Mouse (Mus musculus): Measurements from ENCODE around the gene Fbxl18. TPM values are rescaled to one million over a fixed set of nuclear protein-coding genes. Genes with fewer than 3 reads are reported as not detected.

The Fbxl18 gene
- polyA plus RNA-seq (2014; fragmentation: Nextera tagmentation; extraction: Ambion mirVana), result 10.3 and 10.8 TPM in 2 replicates

DNA sequence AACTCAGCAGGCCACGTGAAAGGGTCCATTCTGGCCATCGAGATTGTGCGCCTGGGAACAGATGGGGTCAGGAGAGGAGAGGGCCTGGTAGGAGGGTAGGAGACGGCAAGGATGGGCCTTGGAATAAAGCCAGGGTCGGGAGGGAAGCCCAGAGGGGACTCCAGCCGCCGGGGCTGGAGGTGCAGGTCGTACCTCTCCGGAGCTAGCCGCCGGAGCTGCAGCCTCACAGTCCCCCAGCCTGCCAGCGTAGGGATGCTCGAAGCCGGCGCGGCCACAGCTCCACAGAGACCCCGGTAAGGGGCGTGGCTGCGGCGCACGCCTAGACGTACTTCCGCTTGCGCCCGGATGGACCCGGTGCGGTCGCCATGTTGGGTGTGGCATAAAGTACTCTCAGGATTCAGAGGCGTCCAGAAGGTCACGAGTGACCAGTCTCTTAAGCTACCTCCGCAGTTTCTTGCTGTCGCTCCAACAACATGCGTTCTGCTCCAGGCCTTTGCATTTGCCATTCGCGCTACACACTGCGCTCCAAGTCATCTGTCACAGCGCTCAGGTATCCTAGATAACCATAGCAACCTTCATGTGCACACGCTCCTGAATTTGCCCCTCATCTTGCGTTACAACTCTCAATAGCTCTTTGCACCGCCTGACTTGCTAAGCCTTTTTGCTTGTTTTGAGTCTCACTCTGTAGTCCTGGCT is at the start of gene Fbxl18:
Gene Fbxl18 (minus strand): TSS at position 504 of the 696 bp plus-strand sequence.
- H3K9me3 ChIP-seq (ENCODE audit: control insufficient read depth, low read length), result no peaks in the 10 kb centered on the region
- under 1% methylated on average over 40 of the region's 40 CpGs for WGBS
- peak within 1 kb of the TSS; percentile 79 for H3K4me3 ChIP-seq (ENCODE audit: low read depth, low read length)
- peak within 1 kb of the TSS; percentile 30; the same call in 1 of the 2 replicates for H3K27ac ChIP-seq (ENCODE audit: low read depth)
- DNase-seq (ENCODE audit: low spot score) (peak; percentile 95), ATAC-seq (replicated peaks; ENCODE audit: low FRiP score, low TSS enrichment, low read depth) (peak; percentile 90)
- H3K9ac ChIP-seq (ENCODE audit: low read length), result peak within 1 kb of the TSS; percentile 72
- peaks cover 14% of the 10 kb centered on the region for H3K4me1 ChIP-seq (replicated peaks; ENCODE audit: control insufficient read depth, insufficient read depth, low read length)
- H3K36me3 ChIP-seq (ENCODE audit: control insufficient read depth, insufficient read depth, low read length), result peaks cover 17% of the 10 kb centered on the region
- H3K27me3 ChIP-seq (replicated peaks; ENCODE audit: control insufficient read depth, insufficient read depth, low read length), result no peaks in the 10 kb centered on the region
- H3K4me2 ChIP-seq (ENCODE audit: low read length), result peak within 1 kb of the TSS; percentile 92

GRCm38 (mm10) chr5:142940393-142940792 is 45.2 kb upstream of the Fbxl18 start:
- no peak for ATAC-seq (replicated peaks; ENCODE audit: low FRiP score, low TSS enrichment, low read depth)
- DNase-seq (ENCODE audit: low spot score), result no peak
- Histone ChIP-seq H3K4me1 (replicated peaks; ENCODE audit: control insufficient read depth, insufficient read depth, low read length) (no peaks in the 10 kb centered on the region), H3K27ac (ENCODE audit: low read depth) (no peak overlapping the region), H3K4me3 (ENCODE audit: low read depth, low read length) (no peak overlapping the region), H3K36me3 (ENCODE audit: control insufficient read depth, insufficient read depth, low read length) (no peaks in the 10 kb centered on the region), H3K4me2 (ENCODE audit: low read length) (no peak overlapping the region), H3K27me3 (replicated peaks; ENCODE audit: control insufficient read depth, insufficient read depth, low read length) (no peaks in the 10 kb centered on the region), H3K9me3 (ENCODE audit: control insufficient read depth, low read length) (no peaks in the 10 kb centered on the region), H3K9ac (ENCODE audit: low read length) (no peak overlapping the region)
- 67% methylated on average over 2 of the region's 2 CpGs for WGBS

DNA sequence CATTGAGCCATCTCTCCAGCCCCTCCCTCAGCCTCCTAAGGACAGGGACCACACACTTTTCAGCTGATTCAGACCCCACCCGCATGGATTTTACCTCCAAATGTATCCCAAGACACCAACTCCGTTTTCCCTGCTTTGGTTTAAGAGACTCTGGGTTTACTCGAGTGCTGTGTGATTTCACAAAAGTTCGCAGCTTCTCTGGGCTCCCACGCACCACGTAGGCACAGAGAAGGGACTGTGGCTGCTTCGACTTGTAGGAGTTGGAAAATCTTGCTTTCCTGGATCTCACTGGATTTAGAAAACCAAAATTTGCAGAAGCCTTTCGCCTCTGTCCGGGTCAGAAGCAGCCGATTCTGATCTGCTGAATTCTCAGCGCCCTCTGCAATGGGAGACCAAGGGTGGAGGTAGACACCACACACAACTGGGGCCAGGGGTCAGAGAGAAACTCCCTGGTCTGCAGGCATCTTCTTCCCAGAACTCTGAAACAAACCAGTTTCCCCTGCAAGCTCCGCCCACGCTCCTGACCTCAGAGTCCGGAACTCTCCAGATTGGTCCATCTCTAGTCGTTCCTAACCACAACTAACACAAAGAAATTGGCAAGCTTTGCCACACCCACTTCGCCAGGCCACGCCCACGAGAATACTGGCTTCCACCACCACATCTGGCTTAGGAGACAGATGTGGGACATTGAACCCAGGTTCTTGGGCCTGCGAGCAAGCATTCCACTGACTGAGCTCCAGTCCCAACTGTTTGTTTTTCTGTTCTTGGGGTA is 42.9 kb upstream of the Fbxl18 start:
- Histone ChIP-seq H3K4me2 (ENCODE audit: low read length) (no peak overlapping the region), H3K27ac (ENCODE audit: low read depth) (no peak overlapping the region), H3K9me3 (ENCODE audit: control insufficient read depth, low read length) (no peaks in the 10 kb centered on the region), H3K4me1 (replicated peaks; ENCODE audit: control insufficient read depth, insufficient read depth, low read length) (no peaks in the 10 kb centered on the region), H3K4me3 (ENCODE audit: low read depth, low read length) (no peak overlapping the region), H3K36me3 (ENCODE audit: control insufficient read depth, insufficient read depth, low read length) (no peaks in the 10 kb centered on the region), H3K9ac (ENCODE audit: low read length) (no peak overlapping the region), H3K27me3 (replicated peaks; ENCODE audit: control insufficient read depth, insufficient read depth, low read length) (no peaks in the 10 kb centered on the region)
- peak; percentile 58 for DNase-seq (ENCODE audit: low spot score)
- WGBS, result 30% methylated on average over 19 of the region's 19 CpGs
- no peak for ATAC-seq (replicated peaks; ENCODE audit: low FRiP score, low TSS enrichment, low read depth)

GRCm38 (mm10) chr5:142936336-142936719 is 41.1 kb upstream of the Fbxl18 start:
- H3K36me3 ChIP-seq (ENCODE audit: control insufficient read depth, insufficient read depth, low read length), result no peaks in the 10 kb centered on the region
- 4% methylated on average over 17 of the region's 17 CpGs for WGBS
- peak; percentile 14 for ATAC-seq (replicated peaks; ENCODE audit: low FRiP score, low TSS enrichment, low read depth)
- no peaks in the 10 kb centered on the region for H3K4me1 ChIP-seq (replicated peaks; ENCODE audit: control insufficient read depth, insufficient read depth, low read length)
- H3K27me3 ChIP-seq (replicated peaks; ENCODE audit: control insufficient read depth, insufficient read depth, low read length), result no peaks in the 10 kb centered on the region
- 0 out of 2 replicates have a peak overlapping the region, but pooled peaks have one; percentile 8 for H3K9ac ChIP-seq (ENCODE audit: low read length)
- H3K27ac ChIP-seq (ENCODE audit: low read depth), result no peak overlapping the region; the same call in 1 of the 2 replicates
- H3K9me3 ChIP-seq (ENCODE audit: control insufficient read depth, low read length), result no peaks in the 10 kb centered on the region
- no peak overlapping the region for H3K4me3 ChIP-seq (ENCODE audit: low read depth, low read length)
- H3K4me2 ChIP-seq (ENCODE audit: low read length), result peak overlapping the region; percentile 32
- peak; percentile 95 for DNase-seq (ENCODE audit: low spot score)

DNA sequence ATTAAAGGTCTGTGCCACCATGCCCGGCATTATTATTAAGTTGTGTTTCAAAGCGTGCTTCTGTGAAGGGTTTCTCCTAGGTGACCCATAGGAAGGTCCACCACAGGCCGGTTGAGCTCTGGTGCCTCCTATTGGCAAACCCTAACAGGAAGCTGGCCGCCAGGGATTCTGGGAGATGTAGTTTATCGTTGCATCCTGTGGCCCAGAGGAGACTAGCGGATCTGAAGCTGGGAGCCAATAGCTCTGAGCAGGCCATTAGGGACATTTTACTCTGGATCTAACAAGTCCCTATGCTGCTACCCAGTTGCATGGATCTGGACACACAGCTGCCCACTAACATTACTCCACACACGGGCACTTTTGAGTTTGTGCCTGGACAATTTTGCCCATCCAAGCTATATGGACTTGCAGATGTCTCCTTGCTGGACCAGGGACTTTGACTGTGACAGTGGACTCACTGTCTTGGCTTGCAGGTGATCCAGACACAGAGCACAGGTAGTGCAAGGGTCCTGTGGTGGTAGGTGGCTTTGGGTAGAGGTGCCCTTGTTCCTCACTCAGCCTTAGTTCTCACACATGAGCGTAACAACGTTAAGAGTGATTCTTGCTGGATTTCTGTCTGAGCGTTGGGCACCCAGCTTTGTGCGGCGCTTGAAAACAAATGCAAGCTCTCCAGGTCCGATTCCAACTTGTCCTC is 40.6 kb upstream of the Fbxl18 start:
- Histone ChIP-seq H3K4me2 (ENCODE audit: low read length) (peak overlapping the region; percentile 32), H3K36me3 (ENCODE audit: control insufficient read depth, insufficient read depth, low read length) (no peaks in the 10 kb centered on the region), H3K4me3 (ENCODE audit: low read depth, low read length) (no peak overlapping the region), H3K9ac (ENCODE audit: low read length) (0 out of 2 replicates have a peak overlapping the region, but pooled peaks have one; percentile 8), H3K27me3 (replicated peaks; ENCODE audit: control insufficient read depth, insufficient read depth, low read length) (no peaks in the 10 kb centered on the region), H3K4me1 (replicated peaks; ENCODE audit: control insufficient read depth, insufficient read depth, low read length) (no peaks in the 10 kb centered on the region), H3K27ac (ENCODE audit: low read depth) (no peak overlapping the region; the same call in 1 of the 2 replicates), H3K9me3 (ENCODE audit: control insufficient read depth, low read length) (no peaks in the 10 kb centered on the region)
- ATAC-seq (replicated peaks; ENCODE audit: low FRiP score, low TSS enrichment, low read depth) (peak; percentile 32; the same call in 1 of the 2 replicates), DNase-seq (ENCODE audit: low spot score) (peak; percentile 74)
- WGBS, result 25% methylated on average over 13 of the region's 13 CpGs

- Histone ChIP-seq H3K4me1 (replicated peaks; ENCODE audit: control insufficient read depth, insufficient read depth, low read length) (peaks cover 10% of the 10 kb centered on the region; the same call in 1 of the 2 replicates), H3K9me3 (ENCODE audit: control insufficient read depth, low read length) (no peaks in the 10 kb centered on the region), H3K27me3 (replicated peaks; ENCODE audit: control insufficient read depth, insufficient read depth, low read length) (no peaks in the 10 kb centered on the region), H3K9ac (ENCODE audit: low read length) (no peak overlapping the region), H3K36me3 (ENCODE audit: control insufficient read depth, insufficient read depth, low read length) (no peaks in the 10 kb centered on the region), H3K4me2 (ENCODE audit: low read length) (no peak overlapping the region), H3K27ac (ENCODE audit: low read depth) (no peak overlapping the region), H3K4me3 (ENCODE audit: low read depth, low read length) (no peak overlapping the region)
- 74% methylated on average over 8 of the region's 8 CpGs for WGBS
- DNase-seq (ENCODE audit: low spot score), result no peak
- no peak for ATAC-seq (replicated peaks; ENCODE audit: low FRiP score, low TSS enrichment, low read depth)
Measured at GRCm38 (mm10) chr5:142932731-142933130, 37.5 kb upstream of the Fbxl18 start.

GRCm38 (mm10) chr5:142932084-142932685 is 37.0 kb upstream of the Fbxl18 start:
- Histone ChIP-seq H3K27me3 (replicated peaks; ENCODE audit: control insufficient read depth, insufficient read depth, low read length) (no peaks in the 10 kb centered on the region), H3K27ac (ENCODE audit: low read depth) (no peak overlapping the region), H3K9me3 (ENCODE audit: control insufficient read depth, low read length) (no peaks in the 10 kb centered on the region), H3K4me2 (ENCODE audit: low read length) (no peak overlapping the region), H3K4me1 (replicated peaks; ENCODE audit: control insufficient read depth, insufficient read depth, low read length) (peaks cover 15% of the 10 kb centered on the region), H3K36me3 (ENCODE audit: control insufficient read depth, insufficient read depth, low read length) (no peaks in the 10 kb centered on the region), H3K9ac (ENCODE audit: low read length) (no peak overlapping the region), H3K4me3 (ENCODE audit: low read depth, low read length) (no peak overlapping the region)
- peak; percentile 26; the same call in 1 of the 2 replicates for ATAC-seq (replicated peaks; ENCODE audit: low FRiP score, low TSS enrichment, low read depth)
- DNase-seq (ENCODE audit: low spot score), result peak; percentile 80
- WGBS, result 16% methylated on average over 9 of the region's 9 CpGs

GRCm38 (mm10) chr5:142931241-142931745 is 36.1 kb upstream of the Fbxl18 start:
- no peaks in the 10 kb centered on the region for H3K36me3 ChIP-seq (ENCODE audit: control insufficient read depth, insufficient read depth, low read length)
- no peak overlapping the region for H3K9ac ChIP-seq (ENCODE audit: low read length)
- ATAC-seq (replicated peaks; ENCODE audit: low FRiP score, low TSS enrichment, low read depth), result no peak
- no peaks in the 10 kb centered on the region for H3K27me3 ChIP-seq (replicated peaks; ENCODE audit: control insufficient read depth, insufficient read depth, low read length)
- no peak overlapping the region for H3K4me2 ChIP-seq (ENCODE audit: low read length)
- no peak for DNase-seq (ENCODE audit: low spot score)
- no peaks in the 10 kb centered on the region for H3K9me3 ChIP-seq (ENCODE audit: control insufficient read depth, low read length)
- no peak overlapping the region for H3K27ac ChIP-seq (ENCODE audit: low read depth)
- H3K4me1 ChIP-seq (replicated peaks; ENCODE audit: control insufficient read depth, insufficient read depth, low read length), result peaks cover 24% of the 10 kb centered on the region
- WGBS, result 90% methylated on average over 9 of the region's 9 CpGs
- H3K4me3 ChIP-seq (ENCODE audit: low read depth, low read length), result no peak overlapping the region

Data from intestine, embryonic 14.5 days (tissue).